Mouse (Mus musculus) MEL (cell line): Measurements from ENCODE around the gene Rps21. TPM values are rescaled to one million over a fixed set of nuclear protein-coding genes. Genes with fewer than 3 reads are reported as not detected.

Experiments used
- DNase-seq: peaks from one replicate; pipeline ENCODE4 v3.0.0; 2011; ENCODE audit warnings: low read depth, low spot score
- H3K27ac ChIP-seq: 2 replicates; pipeline ENCODE4 v1.5.1; 2012; ENCODE audit warnings: low read depth, mild to moderate bottlenecking, control low read depth, low read length, moderate library complexity; ENCODE audit not compliant: control insufficient read depth
- H3K27me3 ChIP-seq, 2 experiments: fragments of 150-350 bp in 1 of 2; sonication (generic) in 1 of 2; 2 replicates each; pipeline ENCODE4 v1.6.1; 2012; ENCODE audit warnings: low read length in 2 of 2, mild to moderate bottlenecking in 2 of 2, improper control_type of control experiment in 1 of 2, moderate library complexity in 1 of 2; ENCODE audit not compliant: insufficient read depth in 2 of 2, control insufficient read depth in 1 of 2
- H3K36me3 ChIP-seq, 2 experiments: 2 replicates each; pipeline ENCODE4 v1.6.1; 2012 to 2014; ENCODE audit warnings: low read length in 2 of 2, improper control_type of control experiment in 1 of 2, inconsistent platforms in 1 of 2, mild to moderate bottlenecking in 1 of 2; ENCODE audit not compliant: insufficient read depth in 2 of 2, control insufficient read depth in 1 of 2
- H3K4me1 ChIP-seq, 2 experiments: fragments of 150-350 bp in 1 of 2; sonication (generic) in 1 of 2; 2 replicates each; pipeline ENCODE4 v1.6.1; 2012; ENCODE audit warnings: low read length in 2 of 2, improper control_type of control experiment in 1 of 2, mild to moderate bottlenecking in 1 of 2; ENCODE audit not compliant: insufficient read depth in 2 of 2, control insufficient read depth in 1 of 2
- H3K4me3 ChIP-seq, 2 experiments: fragments of 150-350 bp in 1 of 2; sonication (generic) in 1 of 2; 2 replicates each; pipeline ENCODE4 v1.5.1; 2012; ENCODE audit warnings: low read depth in 2 of 2, low read length in 2 of 2, mild to moderate bottlenecking in 2 of 2, moderate library complexity in 2 of 2, control low read depth in 1 of 2, improper control_type of control experiment in 1 of 2; ENCODE audit not compliant: control insufficient read depth in 1 of 2, insufficient read depth in 1 of 2
- H3K79me2 ChIP-seq: 2 replicates; pipeline ENCODE4 v1.6.1; 2012; ENCODE audit warnings: mild to moderate bottlenecking, low read length, moderate library complexity; ENCODE audit not compliant: control insufficient read depth, poor library complexity, insufficient read depth
- H3K9ac ChIP-seq: 2 replicates; pipeline ENCODE4 v1.6.1; 2012; ENCODE audit warnings: low read depth, mild to moderate bottlenecking, control low read depth, low read length, moderate library complexity; ENCODE audit not compliant: control insufficient read depth, poor library complexity, severe bottlenecking
- H3K9me3 ChIP-seq: fragments of 150-350 bp; sonication (generic); replicated peaks from 2 replicates; pipeline ENCODE4 v1.6.1; 2012; ENCODE audit warnings: mild to moderate bottlenecking, low read length, improper control_type of control experiment, moderate library complexity; ENCODE audit not compliant: insufficient read depth
- CHD1 ChIP-seq: IDR thresholded peaks from 2 replicates; pipeline ENCODE4 v1.6.1; 2012; ENCODE audit warnings: low read depth, mild to moderate bottlenecking, inconsistent platforms, low read length, improper control_type of control experiment
- CTCF ChIP-seq, 3 experiments: IDR thresholded peaks in 2 of 3; conservative IDR thresholded peaks in 1 of 3; 2 replicates each; pipeline ENCODE4 v1.5.1; 2011 to 2012; ENCODE audit warnings: low read length in 3 of 3, low read depth in 2 of 3, mild to moderate bottlenecking in 2 of 3, improper control_type of control experiment in 1 of 3, inconsistent platforms in 1 of 3, mixed read lengths in 1 of 3, moderate library complexity in 1 of 3; ENCODE audit not compliant: control insufficient read depth in 1 of 3, insufficient read depth in 1 of 3, poor library complexity in 1 of 3, severe bottlenecking in 1 of 3
- E2F4 ChIP-seq: IDR thresholded peaks from 2 replicates; pipeline ENCODE4 v1.6.1; 2011; ENCODE audit warnings: low read depth, low read length, improper control_type of control experiment, borderline replicate concordance
- ELF1 ChIP-seq: IDR thresholded peaks from 2 replicates; pipeline ENCODE4 v1.6.1; 2014; ENCODE audit warnings: low read depth, mild to moderate bottlenecking, inconsistent platforms, low read length, improper control_type of control experiment, moderate library complexity
- EP300 ChIP-seq, 2 experiments: IDR thresholded peaks; 2 replicates each; pipeline ENCODE4 v1.6.1; 2011; ENCODE audit warnings: improper control_type of control experiment in 2 of 2, low read length in 2 of 2, low read depth in 1 of 2, mild to moderate bottlenecking in 1 of 2
- ETS1 ChIP-seq: IDR thresholded peaks from 2 replicates; pipeline ENCODE4 v1.6.1; 2012; ENCODE audit warnings: low read depth, mild to moderate bottlenecking, inconsistent platforms, low read length, improper control_type of control experiment, moderate library complexity
- GABPA ChIP-seq: IDR thresholded peaks from 2 replicates; pipeline ENCODE4 v1.6.1; 2012; ENCODE audit warnings: low read depth, mild to moderate bottlenecking, inconsistent platforms, low read length, improper control_type of control experiment, moderate library complexity
- JUND ChIP-seq: IDR thresholded peaks from 2 replicates; pipeline ENCODE4 v1.6.1; 2011; ENCODE audit warnings: low read depth, mild to moderate bottlenecking, improper control_type of control experiment, low read length
- KAT2A ChIP-seq: conservative IDR thresholded peaks from 2 replicates; pipeline ENCODE4 v1.6.1; 2012; ENCODE audit warnings: low read depth, low read length, improper control_type of control experiment, inconsistent platforms
- MYB ChIP-seq: IDR thresholded peaks from 2 replicates; pipeline ENCODE4 v1.6.1; 2011; ENCODE audit warnings: mild to moderate bottlenecking, low read depth, low read length, improper control_type of control experiment
- RAD21 ChIP-seq: IDR thresholded peaks from 2 replicates; pipeline ENCODE4 v1.6.1; 2011; ENCODE audit warnings: mild to moderate bottlenecking, low read depth, low read length, improper control_type of control experiment
- SMC3 ChIP-seq: IDR thresholded peaks from 2 replicates; pipeline ENCODE4 v1.6.1; 2011; ENCODE audit warnings: low read depth, low read length, improper control_type of control experiment
- ZKSCAN1 ChIP-seq: IDR thresholded peaks from 2 replicates; pipeline ENCODE4 v1.6.1; 2012; ENCODE audit warnings: low read depth, mild to moderate bottlenecking, inconsistent platforms, low read length, improper control_type of control experiment, moderate library complexity
- ZNF384 ChIP-seq: IDR thresholded peaks from 2 replicates; pipeline ENCODE4 v1.6.1; 2012; ENCODE audit warnings: low read depth, mild to moderate bottlenecking, inconsistent platforms, low read length, improper control_type of control experiment
- polyA plus RNA-seq, 2 experiments: library from polyadenylated mRNA; stranded (reverse) in 1 of 2; unstranded in 1 of 2; fragments of >175 nt in 1 of 2; fragments of >200 nt in 1 of 2; gene quantifications; 2 replicates each; pipeline versions ENCODE4 v1.2.1 to v1.2.4; 2012; ENCODE audit warnings: low replicate concordance in 2 of 2, low read depth in 1 of 2; ENCODE audit not compliant: insufficient read length in 2 of 2, insufficient read depth in 1 of 2, missing spikeins in 1 of 2
- total RNA-seq: library from RNA; depleted of rRNA; stranded (reverse); fragments of 300-350 nt; gene quantifications from 2 replicates; pipeline ENCODE4 v1.2.3, GENCODE M21; 2012

The Rps21 gene
- total and polyA plus RNA-seq, 3 experiments = 995 to 4,916 (median 1,182) TPM

DNA sequence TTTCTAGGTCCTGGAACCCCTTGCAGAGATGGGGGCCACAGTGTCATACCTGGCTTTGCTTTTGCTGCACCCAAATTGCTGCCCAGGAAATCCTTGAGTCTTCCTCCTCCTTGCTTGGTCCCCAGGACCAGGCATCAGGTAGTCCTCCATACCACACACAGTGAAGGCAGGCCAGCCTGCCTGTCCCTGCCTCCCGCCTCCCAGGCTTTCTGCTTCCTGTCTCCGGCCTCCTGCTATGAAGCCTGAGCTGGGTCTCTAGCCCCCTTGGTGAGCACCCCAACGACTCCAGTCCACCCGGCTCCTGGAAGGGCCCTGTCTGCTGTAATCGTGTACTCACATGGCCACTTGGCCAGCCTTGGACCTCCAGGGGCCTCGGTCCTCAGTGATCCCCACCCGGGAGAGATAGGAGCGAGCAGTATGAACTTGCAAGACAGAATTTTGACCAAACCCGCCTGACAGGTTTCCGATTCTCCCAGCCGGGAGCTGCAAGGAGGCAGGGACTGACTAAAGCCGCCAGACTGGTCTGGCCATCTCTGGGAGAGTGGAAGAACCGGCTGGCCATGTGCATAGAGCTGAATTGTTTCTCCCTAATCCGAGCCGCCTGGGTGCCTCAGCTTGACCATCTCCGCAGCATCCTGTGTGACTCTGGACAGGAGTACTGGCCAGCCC is 32.4 kb downstream of the Rps21 start, which contains the start of gene Rbbp8nl:
Gene Rbbp8nl (minus strand): TSS at position 440 of the 669 bp plus-strand sequence.
- Histone ChIP-seq H3K9me3 (no peaks in the 10 kb centered on the region), H3K9ac (no peak within 1 kb of the TSS), H3K4me1 (no peaks in the 10 kb centered on the region), H3K4me3 (no peak within 1 kb of the TSS), H3K27ac (no peak within 1 kb of the TSS), H3K36me3 (no peaks in the 10 kb centered on the region), H3K27me3 (peaks cover 14 to 15% of the 10 kb centered on the region in 2 experiments), H3K79me2 (no peaks in the 10 kb centered on the region)
- no peak for TF ChIP-seq E2F4
- DNase-seq = no peak

DNA sequence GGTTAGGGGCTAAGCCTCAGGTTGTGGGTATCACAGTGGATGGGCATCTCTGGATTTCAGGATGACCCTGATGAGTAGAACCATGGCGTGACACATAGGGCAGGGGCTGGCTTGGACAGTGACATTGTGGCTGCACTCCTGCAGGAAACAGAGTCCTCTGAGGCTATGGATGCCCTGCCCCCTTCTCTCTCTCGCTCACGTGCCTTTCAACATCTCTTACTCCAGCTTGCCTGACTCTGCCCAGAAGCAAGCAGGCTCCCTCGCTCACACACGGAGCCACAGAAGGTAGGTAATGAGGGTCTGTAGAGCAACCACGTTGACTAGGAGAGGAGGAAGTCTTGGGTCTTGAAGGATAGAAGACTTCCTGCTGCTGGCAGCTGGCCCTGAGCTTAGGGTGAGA is 33.3 kb downstream of the Rps21 start:
- DNase-seq = no peak
- peaks cover 10 to 14% of the 10 kb centered on the region in 2 experiments for H3K27me3 ChIP-seq
- no peaks in the 10 kb centered on the region for H3K4me1 ChIP-seq
- no peaks in the 10 kb centered on the region for H3K36me3 ChIP-seq
- H3K79me2 ChIP-seq = no peaks in the 10 kb centered on the region
- TF ChIP-seq KAT2A (no peak), CTCF (IDR thresholded peaks at IDR 0.05 in 2 of 3, conservative IDR thresholded peaks at IDR 0.05 in 1 of 3; ENCODE audit: control insufficient read depth in 1 of 3, insufficient read depth in 1 of 3, low read depth in 2 of 3, low read length in 3 of 3, poor library complexity in 1 of 3, severe bottlenecking in 1 of 3) (no peak), ZNF384 (no peak), CHD1 (no peak), MYB (no peak), ZKSCAN1 (no peak), GABPA (no peak), ETS1 (no peak), SMC3 (no peak), RAD21 (no peak), JUND (no peak)
- no peak overlapping the region for H3K9ac ChIP-seq
- H3K27ac ChIP-seq = no peak overlapping the region
- H3K4me3 ChIP-seq = no peak overlapping the region
- H3K9me3 ChIP-seq = no peaks in the 10 kb centered on the region

DNA sequence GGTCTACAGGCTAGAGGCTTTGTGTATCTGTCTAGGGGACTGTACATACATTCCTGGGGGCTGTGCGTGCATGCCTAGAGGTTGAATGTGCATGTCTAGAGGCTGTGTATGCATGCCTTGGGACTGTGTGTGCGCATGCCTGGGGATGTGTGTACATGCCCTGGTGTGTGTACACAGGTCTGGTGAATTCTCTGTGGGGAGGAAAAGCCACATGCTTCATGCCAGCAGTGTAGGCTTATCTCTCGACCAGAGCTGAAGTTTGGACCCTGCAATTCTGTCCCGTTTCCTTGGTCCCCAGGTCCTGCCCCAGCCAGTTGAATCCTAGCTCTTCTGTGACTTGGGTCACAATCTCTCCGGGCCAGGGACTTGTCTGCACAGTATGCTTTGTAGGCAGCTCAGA is 34.4 kb downstream of the Rps21 start:
- TF ChIP-seq ELF1 (no peak), EP300 (IDR thresholded peaks at IDR 0.05; ENCODE audit: low read depth in 1 of 2, low read length in 2 of 2) (no peak), GABPA (no peak), RAD21 (no peak)

More for the DNA sequence above, 34.4 kb downstream of the Rps21 start:
- Histone ChIP-seq H3K4me3 (no peak overlapping the region), H3K36me3 (no peaks in the 10 kb centered on the region), H3K9me3 (no peaks in the 10 kb centered on the region), H3K4me1 (no peaks in the 10 kb centered on the region), H3K27me3 (peaks cover 8 to 12% of the 10 kb centered on the region in 2 experiments), H3K79me2 (no peaks in the 10 kb centered on the region), H3K9ac (no peak overlapping the region), H3K27ac (no peak overlapping the region)
- DNase-seq = no peak
